Mouse (Mus musculus) liver, postnatal 0 days (tissue): ENCODE measurements around the gene Nrn1l. TPM values are rescaled to one million over a fixed set of nuclear protein-coding genes. Genes with fewer than 3 reads are reported as not detected.

ENCODE experiments used
- ATAC-seq: fragments of 200-750 bp; cut with Nextera tagmentation; 2 replicates; pipeline ENCODE4 v1.8.0; 2017; ENCODE audit warnings: mild to moderate bottlenecking, moderate library complexity
- DNase-seq: peaks from one replicate; pipeline ENCODE4 v3.0.0-alpha.2; 2016
- H3K27ac ChIP-seq: fragments of 300-500 bp; sonication (generic); 2 replicates; pipeline ENCODE4 v1.5.1; 2014; ENCODE audit warnings: antibody characterized with exemption, moderate library complexity, mild to moderate bottlenecking, low read depth
- H3K27me3 ChIP-seq: fragments of 300-500 bp; sonication (generic); 2 replicates; pipeline ENCODE4 v1.6.1; 2014; ENCODE audit warnings: low read length, control low read depth, mixed read lengths; ENCODE audit not compliant: insufficient read depth
- H3K36me3 ChIP-seq: fragments of 300-500 bp; sonication (generic); replicated peaks from 2 replicates; pipeline ENCODE4 v1.6.1; 2014; ENCODE audit warnings: mild to moderate bottlenecking, control low read depth, low read length, moderate library complexity, mixed read lengths; ENCODE audit not compliant: insufficient read depth
- H3K4me1 ChIP-seq: fragments of 300-500 bp; sonication (generic); 2 replicates; pipeline ENCODE4 v1.6.1; 2014; ENCODE audit warnings: antibody characterized with exemption, mild to moderate bottlenecking, control low read depth; ENCODE audit not compliant: insufficient read depth
- H3K4me2 ChIP-seq: fragments of 300-500 bp; sonication (generic); 2 replicates; pipeline ENCODE4 v1.6.1; 2014; ENCODE audit warnings: low read depth, mild to moderate bottlenecking, low read length, moderate library complexity, mixed read lengths
- H3K4me3 ChIP-seq: fragments of 300-500 bp; sonication (generic); 2 replicates; pipeline ENCODE4 v1.5.1; 2014; ENCODE audit warnings: low read depth, low read length
- H3K9ac ChIP-seq: fragments of 300-500 bp; sonication (generic); replicated peaks from 2 replicates; pipeline ENCODE4 v1.6.1; 2014; ENCODE audit warnings: mild to moderate bottlenecking, moderate library complexity
- H3K9me3 ChIP-seq: fragments of 300-500 bp; sonication (generic); 2 replicates; pipeline ENCODE4 v1.6.1; 2016; ENCODE audit warnings: mild to moderate bottlenecking, control low read depth, low read length, mixed read lengths
- CTCF ChIP-seq: sonication (generic); IDR thresholded peaks from 2 replicates; pipeline ENCODE4 v1.5.1; 2016; ENCODE audit warnings: antibody characterized with exemption, low read depth
- EP300 ChIP-seq: IDR thresholded peaks from 2 replicates; pipeline ENCODE4 v1.6.1; 2016; ENCODE audit warnings: antibody characterized with exemption, low read depth, mild to moderate bottlenecking
- WGBS: fragments of 180-500 bp; shearing (Covaris S2); extraction: QIAGEN DNeasy Blood & Tissue Kit; methylation state at CpG from one replicate; pipeline ENCODE4 v1.1.7; 2014; ENCODE audit not compliant: insufficient replicate concordance; 5-methylcytosine and 5-hydroxymethylcytosine counted together
- polyA plus RNA-seq: library from polyadenylated mRNA; unstranded; fragments of >200 nt; fragmentation: Nextera tagmentation; extraction: Ambion mirVana; gene quantifications from 2 replicates; pipeline ENCODE4 v1.2.1, GENCODE M21; 2015

The Nrn1l gene
- polyA plus RNA-seq, result not detected in 2 replicates

GRCm38 (mm10) chr8:105893339-105893738 is at the start of gene Nrn1l:
Gene Nrn1l (plus strand): TSS chr8:105893567.
- Histone ChIP-seq H3K9me3 (no peaks in the 10 kb centered on the region), H3K4me2 (no peak within 1 kb of the TSS), H3K27me3 (no peaks in the 10 kb centered on the region), H3K4me3 (no peak within 1 kb of the TSS), H3K4me1 (no peaks in the 10 kb centered on the region), H3K27ac (no peak within 1 kb of the TSS), H3K36me3 (peaks cover 41% of the 10 kb centered on the region), H3K9ac (no peak within 1 kb of the TSS)
- TF ChIP-seq EP300, result no peak
- 0 out of 2 replicates have a peak, but pooled peaks have one; percentile 15 for TF ChIP-seq CTCF
- 31% methylated on average over 11 of the region's 11 CpGs for WGBS
- ATAC-seq (peak; percentile 92), DNase-seq (peak; percentile 77)

GRCm38 (mm10) chr8:105846678-105847077 is 46.7 kb upstream of the Nrn1l start:
- Histone ChIP-seq H3K36me3 (peaks cover 49% of the 10 kb centered on the region), H3K4me1 (peaks cover 7% of the 10 kb centered on the region), H3K9me3 (no peaks in the 10 kb centered on the region), H3K27ac (no peak overlapping the region), H3K4me2 (no peak overlapping the region), H3K9ac (no peak overlapping the region), H3K27me3 (no peaks in the 10 kb centered on the region), H3K4me3 (no peak overlapping the region)
- DNase-seq, result no peak
- TF ChIP-seq EP300 (no peak), CTCF (no peak)
- 56% methylated on average over 11 of the region's 11 CpGs for WGBS
- ATAC-seq, result no peak; the same call in 1 of the 2 replicates

- Histone ChIP-seq H3K4me2 (peak overlapping the region; percentile 65; the same call in 1 of the 2 replicates), H3K9me3 (no peaks in the 10 kb centered on the region), H3K36me3 (peaks cover 34% of the 10 kb centered on the region), H3K9ac (no peak overlapping the region), H3K4me3 (no peak overlapping the region), H3K27me3 (no peaks in the 10 kb centered on the region), H3K4me1 (peaks cover 9% of the 10 kb centered on the region), H3K27ac (no peak overlapping the region)
- no peak for TF ChIP-seq CTCF
- TF ChIP-seq EP300, result no peak
- WGBS, result 86% methylated on average over 4 of the region's 4 CpGs
- DNase-seq, result no peak
- ATAC-seq, result no peak
These were observed 43.4 kb upstream of the Nrn1l start for GRCm38 (mm10) chr8:105850014-105850413.

- Histone ChIP-seq H3K9ac (no peak overlapping the region), H3K9me3 (no peaks in the 10 kb centered on the region), H3K36me3 (peaks cover 30% of the 10 kb centered on the region), H3K4me1 (peaks cover 9% of the 10 kb centered on the region), H3K27me3 (no peaks in the 10 kb centered on the region), H3K4me3 (peak overlapping the region; percentile 31), H3K4me2 (peak overlapping the region; percentile 65), H3K27ac (no peak overlapping the region)
- WGBS, result 65% methylated on average over 7 of the region's 7 CpGs
- DNase-seq (no peak), ATAC-seq (no peak)
- TF ChIP-seq EP300 (no peak), CTCF (no peak)
These were observed 42.8 kb upstream of the Nrn1l start for GRCm38 (mm10) chr8:105850611-105851010.

- Histone ChIP-seq H3K4me2 (peak overlapping the region; percentile 96), H3K9ac (peak overlapping the region; percentile 90), H3K27me3 (no peaks in the 10 kb centered on the region), H3K4me3 (peak overlapping the region; percentile 92), H3K4me1 (peaks cover 19% of the 10 kb centered on the region), H3K36me3 (peaks cover 20% of the 10 kb centered on the region), H3K27ac (peak overlapping the region; percentile 88), H3K9me3 (no peaks in the 10 kb centered on the region)
- under 1% methylated on average over 34 of the region's 34 CpGs for WGBS
- peak; percentile 72 for ATAC-seq
- peak; percentile 66 for TF ChIP-seq EP300
- TF ChIP-seq CTCF, result no peak
- peak; percentile 91 for DNase-seq
These were observed 41.7 kb upstream of the Nrn1l start for GRCm38 (mm10) chr8:105851651-105852143.

GRCm38 (mm10) chr8:105852146-105852729 is 41.1 kb upstream of the Nrn1l start:
- Histone ChIP-seq H3K9ac (peak overlapping the region; percentile 90; the same call in 1 of the 2 replicates), H3K9me3 (no peaks in the 10 kb centered on the region), H3K36me3 (peaks cover 15% of the 10 kb centered on the region), H3K4me1 (peaks cover 24% of the 10 kb centered on the region), H3K27ac (no peak overlapping the region), H3K4me3 (peak overlapping the region; percentile 92), H3K4me2 (peak overlapping the region; percentile 96), H3K27me3 (no peaks in the 10 kb centered on the region)
- DNase-seq (no peak), ATAC-seq (no peak)
- TF ChIP-seq CTCF (no peak), EP300 (no peak)
- 74% methylated on average over 12 of the region's 12 CpGs for WGBS
